Mouse (Mus musculus): ENCODE data around the gene Pkhd1. TPM values are rescaled to one million over a fixed set of nuclear protein-coding genes. Genes with fewer than 3 reads are reported as not detected.
A peak's percentile ranks its signal among the peaks of the same experiment; 100 is the strongest.

Pkhd1 gene
- polyA plus RNA-seq, 1 experiment from 2014 or later: 58.4 TPM

DNA sequence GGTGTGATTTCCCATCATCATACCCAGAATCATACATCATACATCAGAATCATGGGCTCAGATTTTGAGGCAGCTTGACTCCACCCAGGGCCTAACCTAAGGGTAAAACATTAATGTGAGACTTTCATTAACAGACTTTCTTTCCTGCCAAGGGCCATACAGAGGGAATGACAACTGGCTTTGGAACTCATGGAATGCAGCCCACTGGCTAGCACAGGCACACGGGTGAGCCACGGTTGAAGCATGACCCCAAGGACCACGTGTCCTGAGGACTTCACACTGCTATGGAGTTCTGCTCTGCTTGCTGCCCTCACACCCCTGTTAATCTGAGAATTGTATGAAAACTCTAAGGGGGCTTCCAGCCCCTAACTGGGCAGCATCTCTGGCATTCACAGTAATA lies 1.5 kb upstream of the Pkhd1 start:
- ATAC-seq (peak; percentile 89), DNase-seq (ENCODE audit: low read depth, low spot score) (peak; percentile 93)
- TF ChIP-seq CTCF (IDR thresholded peaks at IDR 0.05): no peak
- in situ Hi-C loops (cut with MboI; ENCODE audit: low pct_unique_long_range_greater_than_20kb): loop anchor here (5.0 to 10.0 kb wide), 2 partner anchors 33 to 265 kb away; no protein-coding TSS in a partner anchor
- ChIA-PET CTCF (interaction anchor here (1.7 kb wide), 1 partner anchor 59 kb away, joined by 4 read pairs; no protein-coding TSS in a partner anchor), POLR2A (interaction anchor here (1.1 kb wide), 1 partner anchor 60 kb away, joined by 3 read pairs; no protein-coding TSS in a partner anchor)
- no peaks in the 10 kb centered on the region for H3K27me3 ChIP-seq

DNA sequence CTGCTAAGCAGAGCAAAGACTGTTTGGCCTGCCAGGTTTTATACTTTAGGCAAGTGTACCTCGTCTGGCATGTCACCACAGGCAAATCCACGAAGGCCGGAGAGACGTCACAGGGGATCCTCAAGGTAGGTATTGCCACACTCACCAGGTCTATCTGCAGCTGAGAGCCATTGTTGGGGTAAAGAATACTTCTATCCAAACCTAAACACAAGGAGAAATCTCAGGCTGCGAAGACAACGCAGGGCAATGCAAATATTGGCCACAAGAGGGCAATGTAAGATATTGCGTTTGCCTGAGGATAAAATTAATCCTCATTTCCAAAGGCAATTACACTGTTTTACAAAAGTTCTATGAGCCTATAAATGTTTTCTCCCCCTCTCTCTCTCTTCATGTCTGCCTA lies 5.2 kb downstream of the Pkhd1 start:
- ATAC-seq (no peak), DNase-seq (ENCODE audit: low read depth, low spot score) (no peak)
- POLR2A ChIA-PET: no interaction called here
- H3K27me3 ChIP-seq: no peaks in the 10 kb centered on the region
- CTCF ChIA-PET: interaction anchor here (0.7 kb wide), 1 partner anchor 202 kb away, joined by 3 read pairs; no protein-coding TSS in a partner anchor
- in situ Hi-C loops (cut with MboI; ENCODE audit: low pct_unique_long_range_greater_than_20kb): loop anchor here (5.0 to 10.0 kb wide), 3 partner anchors 140 to 272 kb away; no protein-coding TSS in a partner anchor
- peak; percentile 83 for TF ChIP-seq CTCF (IDR thresholded peaks at IDR 0.05)

DNA sequence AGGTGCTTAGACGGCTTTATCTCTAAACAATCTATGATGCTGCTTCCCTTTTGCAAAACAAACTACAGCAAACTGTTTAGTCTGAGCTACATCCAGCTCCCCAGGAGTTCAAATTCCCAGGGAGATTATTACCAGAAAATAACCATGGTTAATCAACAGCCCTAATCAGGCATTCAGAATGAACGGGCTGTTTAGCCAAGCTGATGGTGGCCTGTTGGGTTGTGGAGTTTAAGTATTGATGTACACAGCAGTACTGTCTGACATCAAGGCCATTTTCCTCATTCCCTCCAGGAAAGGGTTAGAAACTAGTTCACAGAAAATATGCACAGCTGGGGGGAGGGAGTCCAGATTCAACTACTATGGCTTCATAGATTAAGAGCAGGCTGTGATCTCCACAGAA lies 12.4 kb downstream of the Pkhd1 start:
- DNase-seq (ENCODE audit: low read depth, low spot score) (peak; percentile 53), ATAC-seq (peak; percentile 26)
- in situ Hi-C loops (cut with MboI; ENCODE audit: low pct_unique_long_range_greater_than_20kb): no loop called here
- TF ChIP-seq CTCF (IDR thresholded peaks at IDR 0.05): no peak
- ChIA-PET POLR2A (interaction anchor here (1.0 kb wide), 1 partner anchor 13 kb away, joined by 4 read pairs; no protein-coding TSS in a partner anchor), CTCF (interaction anchor here (0.7 to 1.1 kb wide), 3 partner anchors 10 to 133 kb away, joined by 3 read pairs; partner anchors contain the start of gene Pkhd1)
- no peaks in the 10 kb centered on the region for H3K27me3 ChIP-seq

DNA sequence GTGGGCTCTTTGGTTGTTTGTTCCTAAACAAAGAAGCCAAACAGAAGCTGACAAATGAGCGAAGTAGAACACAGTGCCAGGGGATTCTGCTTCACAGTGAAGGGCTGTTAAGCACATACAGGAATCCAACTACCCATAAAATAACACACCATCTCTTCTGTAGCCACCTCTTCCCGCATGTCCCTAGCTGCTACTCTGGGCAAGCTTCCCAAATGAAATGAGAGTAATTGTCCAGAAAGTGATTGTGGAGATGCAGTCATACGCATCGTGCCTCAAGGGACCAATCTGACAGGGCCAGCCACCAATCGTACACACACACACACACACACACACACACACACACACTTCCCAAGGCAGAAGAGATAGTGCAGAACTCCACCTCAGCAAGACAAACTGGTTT lies 27.4 kb downstream of the Pkhd1 start:
- TF ChIP-seq CTCF (IDR thresholded peaks at IDR 0.05): no peak
- ChIA-PET CTCF (no interaction called here), POLR2A (interaction anchor here (0.6 to 0.7 kb wide), 2 partner anchors 125 to 148 kb away, joined by 4 read pairs; no protein-coding TSS in a partner anchor)
- in situ Hi-C loops (cut with MboI; ENCODE audit: low pct_unique_long_range_greater_than_20kb): no loop called here
- no peaks in the 10 kb centered on the region for H3K27me3 ChIP-seq
- no peak for DNase-seq (ENCODE audit: low read depth, low spot score)
- ATAC-seq: no peak

DNA sequence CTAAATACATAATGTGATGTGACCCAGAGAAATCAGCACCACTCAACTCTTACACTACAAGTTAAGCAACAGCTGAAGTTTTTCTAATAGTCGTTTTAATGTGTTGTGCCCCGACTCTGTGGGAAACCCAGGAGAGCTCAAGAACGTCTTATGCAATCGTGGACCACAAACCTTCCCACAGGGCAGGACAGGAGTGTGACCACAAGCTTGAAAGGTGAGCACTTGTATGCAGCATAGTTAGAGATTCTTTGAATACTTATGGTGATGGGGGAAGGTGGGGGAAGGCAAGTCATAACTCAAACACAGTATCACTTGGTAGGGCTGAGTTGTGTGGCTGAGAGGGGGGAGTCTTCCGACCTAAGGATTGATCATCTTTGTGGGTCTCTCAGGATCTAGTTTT lies 46.4 kb downstream of the Pkhd1 start:
- POLR2A ChIA-PET: no interaction called here

DNA sequence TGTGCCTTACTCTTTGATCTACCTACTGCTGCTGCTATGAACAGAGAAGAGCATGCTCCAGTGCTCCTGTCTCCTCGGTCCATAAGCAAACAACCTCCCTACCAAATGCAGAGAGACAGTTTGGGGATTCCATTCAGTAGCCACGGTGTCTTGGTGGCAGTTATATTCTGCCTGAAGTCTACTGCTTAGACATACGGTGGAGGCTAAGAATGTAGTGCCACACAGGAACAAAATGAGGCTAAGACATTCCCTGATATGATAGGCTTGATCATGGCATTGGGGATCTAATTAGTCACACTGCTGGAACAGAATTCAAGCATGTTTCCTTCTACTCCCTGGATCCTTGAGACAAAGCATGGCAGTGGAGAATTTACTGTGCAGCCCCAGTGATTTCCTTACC lies 48.4 kb downstream of the Pkhd1 start:
- ATAC-seq: no peak
- no peak for TF ChIP-seq CTCF (IDR thresholded peaks at IDR 0.05)
- in situ Hi-C loops (cut with MboI; ENCODE audit: low pct_unique_long_range_greater_than_20kb): no loop called here
- ChIA-PET CTCF (no interaction called here), POLR2A (no interaction called here)
- no peaks in the 10 kb centered on the region for H3K27me3 ChIP-seq
- DNase-seq (ENCODE audit: low read depth, low spot score): no peak

More for the DNA sequence above, 46.4 kb downstream of the Pkhd1 start:
- H3K27me3 ChIP-seq: no peaks in the 10 kb centered on the region
- peak; percentile 69 for ATAC-seq
- CTCF ChIA-PET: no interaction called here
- TF ChIP-seq CTCF (IDR thresholded peaks at IDR 0.05): no peak
- in situ Hi-C loops (cut with MboI; ENCODE audit: low pct_unique_long_range_greater_than_20kb): no loop called here
- DNase-seq (ENCODE audit: low read depth, low spot score): no peak

DNA sequence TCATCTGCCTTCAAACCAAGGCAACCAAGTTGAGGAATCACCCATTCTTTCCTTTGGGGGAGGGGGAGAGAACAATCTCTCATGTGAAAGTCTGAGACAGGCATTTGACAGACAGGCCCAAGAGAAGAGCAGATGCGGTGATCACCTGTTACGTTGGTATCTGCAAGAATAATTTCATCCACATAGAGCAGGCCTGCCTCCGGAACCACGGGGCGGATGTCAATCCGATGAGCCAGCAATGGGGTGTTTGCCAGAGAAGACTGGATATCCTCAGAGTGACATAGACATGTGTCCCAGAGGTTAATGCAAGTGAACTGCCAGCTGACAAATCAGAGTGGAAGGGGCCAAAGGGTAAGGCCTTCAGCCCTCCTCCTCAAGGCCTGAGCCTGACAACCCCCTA lies 59.4 kb downstream of the Pkhd1 start:
- TF ChIP-seq CTCF (IDR thresholded peaks at IDR 0.05): no peak
- ChIA-PET POLR2A (interaction anchor here (1.6 kb wide), 1 partner anchor 12 kb away, joined by 3 read pairs; no protein-coding TSS in a partner anchor), CTCF (interaction anchor here (1.3 kb wide), 1 partner anchor 16 kb away, joined by 3 read pairs; no protein-coding TSS in a partner anchor)
- in situ Hi-C loops (cut with MboI; ENCODE audit: low pct_unique_long_range_greater_than_20kb): no loop called here
- DNase-seq (ENCODE audit: low read depth, low spot score) (no peak), ATAC-seq (no peak)
- H3K27me3 ChIP-seq: no peaks in the 10 kb centered on the region

DNA sequence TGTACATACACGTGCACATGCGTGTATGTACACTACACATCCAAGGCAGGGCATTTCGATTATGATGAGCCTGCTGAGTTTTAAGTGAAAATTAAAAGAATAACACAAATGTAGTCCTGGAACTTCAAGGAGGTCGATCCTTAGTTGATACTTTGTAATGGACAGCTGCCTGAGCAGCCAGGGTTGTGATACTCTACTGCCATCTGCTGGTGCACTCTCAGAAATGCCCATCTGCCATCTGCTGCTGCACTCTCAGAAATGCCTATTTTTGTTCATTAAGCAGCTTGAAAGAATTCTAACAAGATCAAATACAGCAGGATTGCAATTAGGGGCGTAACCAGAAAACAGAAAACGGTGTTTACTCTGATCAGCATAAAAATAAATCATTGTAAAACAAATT lies 63.5 kb downstream of the Pkhd1 start:
- CTCF ChIA-PET: interaction anchor here (1.1 to 1.9 kb wide), 2 partner anchors 12 to 20 kb away, joined by 3 to 9 read pairs; no protein-coding TSS in a partner anchor
- H3K27me3 ChIP-seq: no peaks in the 10 kb centered on the region
- POLR2A ChIA-PET: interaction anchor here (0.7 to 1.4 kb wide), 2 partner anchors 10 to 19 kb away, joined by 3 to 4 read pairs; no protein-coding TSS in a partner anchor
- ATAC-seq: no peak
- in situ Hi-C loops (cut with MboI; ENCODE audit: low pct_unique_long_range_greater_than_20kb): no loop called here
- no peak for DNase-seq (ENCODE audit: low read depth, low spot score)
- TF ChIP-seq CTCF (IDR thresholded peaks at IDR 0.05): peak; percentile 75

DNA sequence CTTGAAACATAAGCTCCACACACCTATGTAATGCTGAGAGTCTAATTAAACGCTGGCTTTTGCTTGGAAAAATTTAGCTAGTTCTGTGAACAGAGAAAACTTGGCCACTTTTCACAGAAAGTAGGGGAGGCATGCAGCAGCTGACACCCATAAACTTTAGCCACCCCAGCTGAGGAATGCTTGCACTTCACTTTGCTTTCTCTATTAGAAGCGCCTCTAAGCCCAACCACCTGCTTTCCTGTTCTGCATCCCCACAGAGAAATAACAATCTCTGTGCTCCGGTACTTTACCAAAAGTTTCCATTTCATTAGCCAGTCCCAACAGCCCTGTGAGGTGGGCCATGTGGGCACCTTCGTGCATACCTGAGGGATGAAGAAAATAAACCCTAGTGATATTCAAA lies 66.5 kb downstream of the Pkhd1 start:
- ATAC-seq: no peak
- TF ChIP-seq CTCF (IDR thresholded peaks at IDR 0.05): no peak
- no peaks in the 10 kb centered on the region for H3K27me3 ChIP-seq
- in situ Hi-C loops (cut with MboI; ENCODE audit: low pct_unique_long_range_greater_than_20kb): no loop called here
- no peak for DNase-seq (ENCODE audit: low read depth, low spot score)
- CTCF ChIA-PET: interaction anchor here (1.1 kb wide), 1 partner anchor 14 kb away, joined by 4 read pairs; no protein-coding TSS in a partner anchor
- POLR2A ChIA-PET: no interaction called here

DNA sequence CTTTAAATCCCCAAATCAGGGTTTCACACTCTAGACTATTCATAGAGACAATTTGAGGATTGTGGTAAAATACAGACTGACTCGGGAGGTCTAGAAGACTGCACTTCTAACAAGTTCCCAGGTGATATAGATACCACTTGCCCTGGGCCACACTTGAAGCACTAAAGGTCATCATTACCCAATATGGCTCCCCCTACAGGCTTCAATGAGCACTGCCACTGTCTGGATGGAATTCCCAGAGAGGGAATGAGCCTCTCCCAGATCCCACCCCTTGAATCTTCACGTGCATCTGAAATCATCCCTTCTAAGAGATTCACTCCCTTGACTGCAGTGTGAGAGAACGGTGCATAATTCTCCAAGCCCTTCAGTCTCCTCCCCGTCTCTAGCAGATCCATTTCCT lies 73.3 kb downstream of the Pkhd1 start:
- DNase-seq (ENCODE audit: low read depth, low spot score) (no peak), ATAC-seq (no peak)
- in situ Hi-C loops (cut with MboI; ENCODE audit: low pct_unique_long_range_greater_than_20kb): no loop called here
- no peaks in the 10 kb centered on the region for H3K27me3 ChIP-seq
- ChIA-PET POLR2A (interaction anchor here (1.5 kb wide), 1 partner anchor 9 kb away, joined by 3 read pairs; no protein-coding TSS in a partner anchor), CTCF (interaction anchor here (1.0 kb wide), 1 partner anchor 11 kb away, joined by 3 read pairs; no protein-coding TSS in a partner anchor)
- TF ChIP-seq CTCF (IDR thresholded peaks at IDR 0.05): peak; percentile 73

DNA sequence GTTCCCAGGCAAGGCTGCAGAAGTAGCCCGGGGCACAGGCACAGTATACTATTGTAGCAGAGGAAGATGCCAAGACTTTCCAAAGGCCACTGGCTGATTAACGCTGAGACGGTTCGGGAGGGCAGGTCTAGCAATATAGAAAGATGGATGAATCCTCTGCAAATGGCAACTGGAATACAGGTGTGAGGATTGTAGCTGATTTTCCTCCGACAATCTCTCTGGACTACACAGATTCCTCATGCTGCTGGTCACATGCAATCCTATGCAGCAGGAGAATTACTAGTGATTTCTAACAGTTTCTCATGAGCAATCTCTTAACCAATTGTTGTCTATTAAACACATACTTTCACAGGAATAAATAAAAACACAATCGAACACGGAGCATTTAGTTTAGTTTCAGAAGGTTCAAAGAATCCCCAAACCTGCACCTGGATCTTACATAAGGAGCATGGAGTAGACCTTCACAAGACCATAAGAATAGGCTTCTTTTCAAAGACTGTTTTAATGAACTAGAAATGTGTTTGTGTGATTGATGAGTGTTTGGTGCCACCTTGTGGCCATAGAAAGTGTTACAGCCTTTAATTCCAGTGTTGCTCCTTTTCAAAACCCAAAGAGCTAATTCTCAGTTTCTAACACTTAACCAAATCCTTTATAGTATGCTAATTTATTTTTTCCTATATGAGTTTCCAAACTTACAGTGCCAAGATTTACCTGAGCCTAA lies 104.3 kb downstream of the Pkhd1 start:
- ChIA-PET CTCF (interaction anchor here (0.6 to 1.4 kb wide), 3 partner anchors 9 to 67 kb away, joined by 4 to 6 read pairs (median 5); no protein-coding TSS in a partner anchor), POLR2A (no interaction called here)
- no peak for DNase-seq (ENCODE audit: low read depth, low spot score)
- in situ Hi-C loops (cut with MboI; ENCODE audit: low pct_unique_long_range_greater_than_20kb): loop anchor here (25.0 kb wide), 1 partner anchor 1301 kb away; the partner anchor contains the start of gene Tfap2b
- ATAC-seq: no peak
- no peaks in the 10 kb centered on the region for H3K27me3 ChIP-seq
- peak; percentile 61 for TF ChIP-seq CTCF (IDR thresholded peaks at IDR 0.05)

All from Patski (cell line).